Mouse (Mus musculus) G1E-ER4 (cell line): ENCODE results near the gene Crip2. TPM values are rescaled to one million over a fixed set of nuclear protein-coding genes. Genes with fewer than 3 reads are reported as not detected.

Experiments used
- GATA1 ChIP-seq: IDR thresholded peaks from one replicate; pipeline ENCODE4 v1.8.0; 2012; ENCODE audit warnings: low read length, inconsistent platforms
- polyA plus RNA-seq: library from polyadenylated mRNA; stranded (reverse); fragments of >175 nt; gene quantifications from 2 replicates; pipeline ENCODE4 v1.2.3, GENCODE M21; 2012

Crip2 gene
- polyA plus RNA-seq, 1 experiment = 16.8 TPM

GRCm38 (mm10) chr12:113181020-113181419 is 41.0 kb downstream of the Crip2 start:
- TF ChIP-seq GATA1 = no peak

DNA sequence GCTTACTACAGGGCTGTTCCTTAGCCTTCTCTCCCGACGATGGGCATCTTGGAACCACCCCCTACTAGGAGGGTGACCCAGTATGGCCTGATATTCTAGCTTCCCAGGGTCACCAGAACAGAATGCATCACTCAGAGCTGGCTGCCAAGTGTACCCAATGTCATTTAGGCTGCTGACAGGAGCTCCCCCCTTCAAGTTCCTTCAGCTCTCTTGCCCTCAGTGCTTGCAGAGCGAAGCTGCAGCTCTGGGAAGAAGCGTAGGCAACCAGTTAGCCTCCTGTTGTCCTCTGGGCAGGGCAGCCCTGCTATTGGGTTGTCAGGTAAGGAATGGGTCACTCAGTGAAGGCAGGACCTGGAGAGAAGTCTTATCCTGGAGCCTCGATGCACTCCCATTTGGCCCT is 44.9 kb downstream of the Crip2 start:
- no peak for TF ChIP-seq GATA1

GRCm38 (mm10) chr12:113185442-113186291 is 45.6 kb downstream of the Crip2 start, which contains the start of gene Tmem121:
Gene Tmem121, plus strand, starts transcription at chr12:113185930.
- TF ChIP-seq GATA1 = no peak

DNA sequence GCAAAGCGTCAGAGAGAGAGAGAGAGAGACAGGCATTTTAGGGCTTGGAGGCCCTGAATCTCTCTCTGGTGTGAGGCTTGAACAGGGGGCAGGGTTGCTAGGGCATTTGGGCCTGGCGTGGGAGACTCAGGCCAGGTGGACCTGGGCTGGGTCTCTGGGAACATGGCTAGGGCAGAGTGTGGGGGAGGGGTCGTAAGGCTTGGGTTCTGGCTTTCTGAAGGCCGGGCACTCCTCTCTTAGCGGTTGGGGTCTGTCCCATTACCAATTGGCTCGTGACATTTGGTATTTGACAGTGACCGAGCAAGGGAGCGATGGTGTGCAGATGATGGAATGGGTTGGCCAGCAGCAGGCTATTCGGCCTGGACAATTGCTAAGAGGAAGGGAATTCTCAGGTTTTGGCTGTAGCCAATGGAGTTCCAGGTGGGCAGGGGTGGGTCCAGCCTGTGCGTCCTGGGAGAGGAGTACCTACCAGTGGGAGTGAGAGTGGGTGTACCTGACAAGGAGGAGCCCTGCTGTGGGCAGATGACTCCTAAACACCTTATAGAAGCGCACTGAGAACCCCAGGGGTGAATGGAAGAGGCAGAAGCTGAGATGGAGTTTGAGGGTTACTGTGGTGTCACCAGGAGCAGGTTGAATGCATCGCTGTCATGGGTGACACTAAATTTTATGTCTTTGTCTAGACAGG is 46.4 kb downstream of the Crip2 start:
- TF ChIP-seq GATA1 = no peak

DNA sequence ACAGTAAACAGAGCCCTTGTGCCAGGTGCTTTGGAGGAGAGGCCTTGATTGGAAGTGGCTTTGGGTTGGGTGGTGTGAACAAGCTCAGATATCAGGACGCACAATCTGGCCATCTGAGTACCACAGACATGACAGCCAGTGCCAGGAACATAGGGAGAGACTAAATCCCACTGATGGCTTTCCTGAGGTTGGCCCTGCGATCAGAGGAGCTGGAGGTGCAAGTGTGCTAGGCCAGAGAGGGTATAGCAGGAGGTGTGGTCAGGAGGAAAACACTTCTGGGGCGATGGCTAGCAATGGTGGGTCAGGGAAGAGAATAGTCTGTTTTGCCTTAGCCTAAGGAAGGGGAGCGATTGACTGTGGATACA is 47.0 kb downstream of the Crip2 start:
- no peak for TF ChIP-seq GATA1

GRCm38 (mm10) chr12:113187584-113188295 is 47.7 kb downstream of the Crip2 start:
- TF ChIP-seq GATA1 = no peak

DNA sequence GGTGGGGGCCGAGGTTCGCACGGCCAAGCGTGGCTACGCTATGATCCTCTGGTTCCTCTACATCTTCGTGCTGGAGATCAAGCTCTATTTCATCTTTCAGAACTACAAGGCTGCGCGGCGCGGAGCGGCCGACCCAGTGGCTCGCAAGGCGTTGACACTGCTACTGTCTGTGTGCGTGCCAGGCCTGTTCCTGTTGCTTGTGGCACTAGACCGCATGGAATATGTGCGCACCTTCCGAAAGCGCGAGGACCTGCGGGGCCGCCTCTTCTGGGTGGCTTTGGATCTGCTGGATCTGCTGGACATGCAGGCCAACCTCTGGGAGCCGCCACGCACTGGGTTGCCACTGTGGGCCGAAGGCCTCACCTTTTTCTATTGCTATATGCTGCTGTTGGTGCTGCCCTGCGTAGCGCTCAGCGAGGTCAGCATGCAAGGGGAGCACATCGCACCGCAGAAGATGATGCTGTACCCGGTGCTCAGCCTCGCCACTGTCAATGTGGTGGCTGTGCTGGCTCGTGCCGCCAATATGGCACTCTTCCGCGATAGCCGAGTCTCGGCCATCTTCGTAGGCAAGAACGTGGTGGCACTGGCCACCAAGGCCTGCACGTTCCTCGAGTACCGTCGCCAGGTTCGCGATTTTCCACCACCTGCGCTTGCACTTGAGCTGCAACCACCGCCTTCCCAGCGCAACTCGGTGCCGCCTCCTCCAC is 48.5 kb downstream of the Crip2 start:
- no peak for TF ChIP-seq GATA1

- TF ChIP-seq GATA1 = no peak
Measured at GRCm38 (mm10) chr12:113193423-113193822, 53.4 kb downstream of the Crip2 start.

Other genes starting within 250 kb of the Crip2 start
- gene Jag2, start 210.5 kb upstream of the Crip2 start, polyA plus RNA-seq = 0.55 and 0.84 TPM in 2 replicates
- gene Nudt14, start 198.1 kb upstream of the Crip2 start, polyA plus RNA-seq = 12.4 and 13.5 TPM in 2 replicates
- gene Btbd6, start 163.8 kb upstream of the Crip2 start, polyA plus RNA-seq = 75.1 and 103 TPM in 2 replicates
- 35.6 and 40.2 TPM in 2 replicates for gene Brf1, start 139.5 kb upstream of the Crip2 start, polyA plus RNA-seq
- 22.1 and 24.7 TPM in 2 replicates for gene Pacs2, start 125.7 kb upstream of the Crip2 start, polyA plus RNA-seq
- gene Tex22, start 65.7 kb upstream of the Crip2 start, polyA plus RNA-seq = not detected in 2 replicates
- 336 and 385 TPM in 2 replicates for gene Mta1, start 42.0 kb upstream of the Crip2 start, polyA plus RNA-seq
- 43.8 and 46.3 TPM in 2 replicates for gene Crip1, start 6.1 kb downstream of the Crip2 start, polyA plus RNA-seq
- gene Tedc1, start 16.2 kb downstream of the Crip2 start, polyA plus RNA-seq = 25.3 and 32.0 TPM in 2 replicates
- not detected in 2 replicates for gene Tmem121, start 45.7 kb downstream of the Crip2 start, polyA plus RNA-seq